Mouse (Mus musculus) E14TG2a.4 (cell line): ENCODE measurements around the gene Btrc.
A peak's percentile ranks its signal among the peaks of the same experiment; 100 is the strongest.

Source experiments
- H3K27me3 ChIP-seq: 2 replicates; pipeline ENCODE4 v1.6.1; 2014; ENCODE audit warnings: low read length, control low read depth; ENCODE audit not compliant: insufficient read depth
- H3K36me3 ChIP-seq: 2 replicates; pipeline ENCODE4 v1.6.1; 2014; ENCODE audit warnings: low read length, control low read depth; ENCODE audit not compliant: insufficient read depth
- H3K4me1 ChIP-seq: replicated peaks from 2 replicates; pipeline ENCODE4 v1.6.1; 2014; ENCODE audit warnings: low read depth, low read length, control low read depth
- H3K4me3 ChIP-seq: replicated peaks from 2 replicates; pipeline ENCODE4 v1.5.1; 2014; ENCODE audit warnings: mild to moderate bottlenecking, low read length
- H3K9me3 ChIP-seq: 2 replicates; pipeline ENCODE4 v1.6.1; 2014; ENCODE audit warnings: low read length, control low read depth
- CTCF ChIP-seq: conservative IDR thresholded peaks from 2 replicates; pipeline ENCODE4 v1.5.1; 2014; ENCODE audit warnings: low read length
- NANOG ChIP-seq: IDR thresholded peaks from 2 replicates; pipeline ENCODE4 v1.6.1; 2014; ENCODE audit warnings: borderline replicate concordance, low read length, mixed read lengths
- POU5F1 ChIP-seq: IDR thresholded peaks from 2 replicates; pipeline ENCODE4 v1.6.1; 2014; ENCODE audit warnings: low read length, borderline replicate concordance

Btrc gene

GRCm38 (mm10) chr19:45447886-45448285 is 84.4 kb downstream of the Btrc start:
- Histone ChIP-seq H3K27me3 (no peaks in the 10 kb centered on the region), H3K4me1 (peaks cover 6% of the 10 kb centered on the region; the same call in 1 of the 2 replicates), H3K36me3 (no peaks in the 10 kb centered on the region), H3K4me3 (no peak overlapping the region), H3K9me3 (no peaks in the 10 kb centered on the region)
- TF ChIP-seq NANOG (no peak), CTCF (no peak), POU5F1 (no peak)

GRCm38 (mm10) chr19:45454391-45454790 is 90.9 kb downstream of the Btrc start:
- no peaks in the 10 kb centered on the region for H3K9me3 ChIP-seq
- H3K4me3 ChIP-seq = no peak overlapping the region
- no peaks in the 10 kb centered on the region for H3K27me3 ChIP-seq
- peaks cover 8% of the 10 kb centered on the region for H3K4me1 ChIP-seq
- TF ChIP-seq POU5F1 (no peak), CTCF (no peak), NANOG (no peak)
- H3K36me3 ChIP-seq = no peaks in the 10 kb centered on the region

GRCm38 (mm10) chr19:45456896-45457295 is 93.4 kb downstream of the Btrc start:
- H3K27me3 ChIP-seq = no peaks in the 10 kb centered on the region

GRCm38 (mm10) chr19:45458702-45459101 is 95.2 kb downstream of the Btrc start:
- H3K9me3 ChIP-seq = no peaks in the 10 kb centered on the region
- TF ChIP-seq NANOG = no peak
- no peak for TF ChIP-seq POU5F1
- TF ChIP-seq CTCF = no peak
- peaks cover 12% of the 10 kb centered on the region for H3K4me1 ChIP-seq
- H3K36me3 ChIP-seq = no peaks in the 10 kb centered on the region
- H3K27me3 ChIP-seq = no peaks in the 10 kb centered on the region
- no peak overlapping the region for H3K4me3 ChIP-seq

More at GRCm38 (mm10) chr19:45456896-45457295, 93.4 kb downstream of the Btrc start:
- no peak overlapping the region for H3K4me3 ChIP-seq
- TF ChIP-seq CTCF (no peak), NANOG (no peak), POU5F1 (no peak)
- no peaks in the 10 kb centered on the region for H3K9me3 ChIP-seq
- H3K36me3 ChIP-seq = no peaks in the 10 kb centered on the region
- peaks cover 12% of the 10 kb centered on the region for H3K4me1 ChIP-seq

- Histone ChIP-seq H3K36me3 (no peaks in the 10 kb centered on the region), H3K4me3 (no peak overlapping the region), H3K27me3 (no peaks in the 10 kb centered on the region), H3K9me3 (no peaks in the 10 kb centered on the region), H3K4me1 (peaks cover 12% of the 10 kb centered on the region)
- TF ChIP-seq POU5F1 (no peak), NANOG (no peak), CTCF (no peak)
Observed at GRCm38 (mm10) chr19:45459931-45460665, 96.6 kb downstream of the Btrc start.

GRCm38 (mm10) chr19:45460749-45461736 is 97.5 kb downstream of the Btrc start:
- H3K9me3 ChIP-seq = no peaks in the 10 kb centered on the region
- H3K4me3 ChIP-seq = no peak overlapping the region
- H3K36me3 ChIP-seq = no peaks in the 10 kb centered on the region
- TF ChIP-seq CTCF = peak; percentile 71
- TF ChIP-seq POU5F1 = no peak
- no peaks in the 10 kb centered on the region for H3K27me3 ChIP-seq
- peaks cover 12% of the 10 kb centered on the region for H3K4me1 ChIP-seq

GRCm38 (mm10) chr19:45469760-45470159 is 106.2 kb downstream of the Btrc start:
- peak; percentile 62 for TF ChIP-seq CTCF
- TF ChIP-seq POU5F1 = no peak
- no peaks in the 10 kb centered on the region for H3K9me3 ChIP-seq
- peaks cover 3% of the 10 kb centered on the region; the same call in 1 of the 2 replicates for H3K36me3 ChIP-seq
- no peaks in the 10 kb centered on the region for H3K27me3 ChIP-seq
- H3K4me3 ChIP-seq = no peak overlapping the region
- H3K4me1 ChIP-seq = 0 out of 2 replicates have a peak, but pooled peaks cover 5% of the 10 kb centered on the region
